Mouse (Mus musculus) lung, adult 2 months (tissue): ENCODE data around the gene Amotl2. TPM values are rescaled to one million over a fixed set of nuclear protein-coding genes. Genes with fewer than 3 reads are reported as not detected.

ENCODE experiments used
- DNase-seq: peaks from one replicate; pipeline ENCODE4 v3.0.0; 2022
- H3K4me1 ChIP-seq: fragments of 200-500 bp; 2 replicates; pipeline ENCODE4 v1.6.1; 2011; ENCODE audit warnings: low read length; ENCODE audit not compliant: control insufficient read depth, insufficient read depth
- H3K4me3 ChIP-seq: fragments of 200-500 bp; replicated peaks from 2 replicates; pipeline ENCODE3; 2011; ENCODE audit warnings: low read depth, mild to moderate bottlenecking, control low read depth, low read length; ENCODE audit errors: extremely low read depth
- CTCF ChIP-seq: fragments of 200-500 bp; IDR thresholded peaks from 2 replicates; pipeline ENCODE4 v1.5.1; 2011; ENCODE audit warnings: mild to moderate bottlenecking, low read length, control low read depth; ENCODE audit not compliant: insufficient read depth
- POLR2A ChIP-seq: fragments of 200-500 bp; IDR thresholded peaks from 2 replicates; pipeline ENCODE4 v1.6.1; 2011; ENCODE audit warnings: low read depth, mild to moderate bottlenecking, control low read depth, low read length, borderline replicate concordance; ENCODE audit errors: extremely low read depth
- WGBS: fragments of 180-500 bp; shearing (Covaris S2); methylation state at CpG from one replicate; pipeline ENCODE4 v1.1.7; 2018; 5-methylcytosine and 5-hydroxymethylcytosine counted together
- polyA plus RNA-seq: library from polyadenylated mRNA; depleted of rRNA; stranded (reverse); fragments of >200 nt; gene quantifications from 2 replicates; pipeline ENCODE4 v1.2.3, GENCODE M21; 2012

Gene Amotl2
- polyA plus RNA-seq, 1 experiment: 101 TPM

GRCm38 (mm10) chr9:102725958-102726654, 9.6 kb downstream of the Amotl2 start:
- H3K4me1 ChIP-seq: peaks cover 64% of the 10 kb centered on the region
- 4% methylated on average over 22 of the region's 22 CpGs for WGBS
- no peak overlapping the region for H3K4me3 ChIP-seq
- TF ChIP-seq POLR2A (no peak), CTCF (no peak)
- peak; percentile 83 for DNase-seq

DNA sequence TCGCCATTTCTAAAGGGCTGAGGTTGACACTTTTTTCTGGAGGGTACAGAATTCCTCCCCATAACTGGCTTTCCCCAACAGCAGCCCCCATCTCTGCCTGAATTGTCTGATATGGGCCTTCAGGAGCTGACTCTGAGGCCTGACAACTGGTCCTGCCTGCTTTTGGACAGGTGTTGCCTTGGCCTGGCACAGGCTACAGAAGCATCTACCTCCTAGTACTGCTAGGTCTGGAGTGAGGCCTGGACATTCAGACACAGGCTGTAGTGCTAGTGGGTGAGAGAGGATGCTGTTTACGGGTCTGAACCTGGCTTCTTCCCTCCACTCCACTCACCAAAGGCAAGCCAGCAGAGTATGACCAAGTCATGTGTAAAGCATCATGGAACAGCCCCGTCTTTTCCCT, 10.3 kb downstream of the Amotl2 start:
- peaks cover 67% of the 10 kb centered on the region for H3K4me1 ChIP-seq
- TF ChIP-seq POLR2A: 0 out of 2 replicates have a peak, but pooled peaks have one; percentile 7
- no peak for TF ChIP-seq CTCF
- 50% methylated on average over 3 of the region's 3 CpGs for WGBS
- H3K4me3 ChIP-seq: no peak overlapping the region
- peak; percentile 29 for DNase-seq

- no peak for TF ChIP-seq POLR2A
- no peak for TF ChIP-seq CTCF
- DNase-seq: peak; percentile 30
- WGBS: 72% methylated on average over 25 of the region's 25 CpGs
- no peak overlapping the region for H3K4me3 ChIP-seq
- H3K4me1 ChIP-seq: peaks cover 64% of the 10 kb centered on the region
Measured at GRCm38 (mm10) chr9:102727662-102728468, 11.4 kb downstream of the Amotl2 start.

- Histone ChIP-seq H3K4me3 (no peak overlapping the region), H3K4me1 (peaks cover 62% of the 10 kb centered on the region)
- TF ChIP-seq POLR2A (no peak), CTCF (no peak)
- 74% methylated on average over 9 of the region's 9 CpGs for whole genome bisulfite sequencing
- no peak for DNase-seq
Measured at GRCm38 (mm10) chr9:102728469-102728747, 11.9 kb downstream of the Amotl2 start.

DNA sequence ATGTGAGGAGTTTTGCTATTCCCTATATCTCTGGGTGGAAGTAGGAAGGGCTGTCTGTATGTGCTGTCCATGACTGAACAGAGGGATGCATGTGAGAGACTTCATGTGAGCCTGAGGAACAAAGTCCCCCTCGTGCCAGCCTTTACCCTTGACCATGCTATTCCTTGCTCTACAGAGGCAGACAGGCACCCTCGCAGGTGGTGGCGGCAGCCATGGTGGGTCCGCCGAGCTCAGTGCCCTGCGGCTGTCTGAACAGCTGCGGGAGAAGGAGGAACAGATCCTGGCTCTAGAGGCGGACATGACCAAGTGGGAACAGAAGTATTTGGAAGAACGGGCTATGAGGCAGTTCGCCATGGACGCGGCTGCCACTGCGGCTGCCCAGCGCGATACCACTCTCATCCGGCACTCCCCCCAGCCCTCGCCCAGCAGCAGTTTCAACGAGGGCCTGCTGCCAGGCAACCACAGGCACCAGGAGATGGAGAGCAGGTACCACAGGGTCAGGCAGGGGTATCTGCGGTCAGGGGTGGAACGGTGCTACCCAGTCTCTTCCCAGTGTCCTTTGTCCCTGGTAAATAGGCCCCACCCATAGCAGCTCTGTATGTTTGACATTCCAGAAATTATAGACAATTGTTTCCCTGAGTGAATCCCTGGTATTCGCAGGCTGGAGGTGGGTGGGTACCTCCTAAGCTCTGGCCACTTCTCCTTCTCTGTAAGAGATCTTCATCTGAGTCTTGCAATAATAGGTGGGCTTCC, 12.8 kb downstream of the Amotl2 start:
- H3K4me3 ChIP-seq: no peak overlapping the region
- TF ChIP-seq POLR2A: no peak
- TF ChIP-seq CTCF: no peak
- DNase-seq: peak; percentile 35
- H3K4me1 ChIP-seq: peaks cover 60% of the 10 kb centered on the region
- 68% methylated on average over 21 of the region's 21 CpGs for WGBS

DNA sequence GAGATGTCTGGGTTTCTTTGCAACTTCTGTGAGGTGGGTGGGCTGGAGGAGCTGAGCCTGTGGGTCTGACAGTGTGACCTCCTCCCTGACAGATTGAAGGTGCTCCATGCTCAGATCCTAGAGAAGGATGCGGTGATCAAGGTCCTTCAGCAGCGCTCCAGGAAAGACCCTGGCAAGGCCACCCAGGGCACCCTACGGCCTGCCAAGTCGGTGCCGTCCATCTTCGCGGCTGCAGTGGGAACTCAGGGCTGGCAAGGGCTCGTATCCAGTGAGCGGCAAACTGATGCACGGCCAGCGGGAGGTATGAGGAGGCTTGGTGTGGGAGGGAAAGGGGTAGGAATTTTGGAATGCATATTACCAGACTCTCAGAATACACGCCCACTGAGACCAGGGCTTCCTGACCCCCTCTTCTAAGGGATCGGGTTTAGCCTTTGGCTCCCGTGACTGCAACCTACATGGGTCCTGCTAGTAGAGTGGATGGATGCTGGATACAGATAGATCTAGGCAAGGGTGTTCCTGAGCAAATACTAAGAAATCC, 13.5 kb downstream of the Amotl2 start:
- peaks cover 58% of the 10 kb centered on the region for H3K4me1 ChIP-seq
- H3K4me3 ChIP-seq: no peak overlapping the region
- TF ChIP-seq POLR2A (no peak), CTCF (no peak)
- 76% methylated on average over 14 of the region's 14 CpGs for WGBS
- DNase-seq: no peak

- no peak overlapping the region for H3K4me3 ChIP-seq
- peak; percentile 45 for DNase-seq
- H3K4me1 ChIP-seq: peaks cover 53% of the 10 kb centered on the region
- no peak for TF ChIP-seq POLR2A
- TF ChIP-seq CTCF: no peak
- WGBS: 32% methylated on average over 7 of the region's 7 CpGs
Measured at GRCm38 (mm10) chr9:102731044-102731471, 14.6 kb downstream of the Amotl2 start.

- TF ChIP-seq POLR2A (no peak), CTCF (no peak)
- H3K4me3 ChIP-seq: no peak overlapping the region
- DNase-seq: no peak
- WGBS: 66% methylated on average over 10 of the region's 10 CpGs
- H3K4me1 ChIP-seq: peaks cover 51% of the 10 kb centered on the region
Measured at GRCm38 (mm10) chr9:102731574-102732175, 15.2 kb downstream of the Amotl2 start.
